Mouse (Mus musculus) forebrain, embryonic 13.5 days (tissue): ENCODE measurements around the gene Chd1. TPM values are rescaled to one million over a fixed set of nuclear protein-coding genes. Genes with fewer than 3 reads are reported as not detected.

Experiments used
- ATAC-seq: fragments of 200-750 bp; cut with Nextera tagmentation; 2 replicates; pipeline ENCODE4 v1.8.0; 2017
- H3K27ac ChIP-seq: fragments of 300-500 bp; sonication (generic); 2 replicates; pipeline ENCODE4 v1.5.1; 2015; ENCODE audit warnings: inconsistent platforms, mild to moderate bottlenecking, moderate library complexity
- H3K27me3 ChIP-seq: fragments of 300-500 bp; sonication (generic); 2 replicates; pipeline ENCODE4 v1.6.1; 2015; ENCODE audit warnings: mild to moderate bottlenecking, inconsistent platforms
- H3K36me3 ChIP-seq: fragments of 300-500 bp; sonication (generic); 2 replicates; pipeline ENCODE4 v1.6.1; 2015; ENCODE audit warnings: mild to moderate bottlenecking, inconsistent platforms; ENCODE audit not compliant: poor library complexity, severe bottlenecking
- H3K4me1 ChIP-seq: fragments of 300-500 bp; sonication (generic); 2 replicates; pipeline ENCODE4 v1.6.1; 2015; ENCODE audit warnings: inconsistent platforms
- H3K4me2 ChIP-seq: fragments of 300-500 bp; sonication (generic); 2 replicates; pipeline ENCODE4 v1.6.1; 2015; ENCODE audit warnings: inconsistent platforms, mild to moderate bottlenecking, moderate library complexity
- H3K4me3 ChIP-seq: fragments of 300-500 bp; sonication (generic); 2 replicates; pipeline ENCODE4 v1.5.1; 2015; ENCODE audit warnings: mild to moderate bottlenecking, inconsistent platforms
- H3K9ac ChIP-seq: fragments of 300-500 bp; sonication (generic); 2 replicates; pipeline ENCODE4 v1.6.1; 2015; ENCODE audit warnings: mild to moderate bottlenecking, inconsistent platforms
- H3K9me3 ChIP-seq: fragments of 300-500 bp; sonication (generic); replicated peaks from 2 replicates; pipeline ENCODE4 v1.6.1; 2016; ENCODE audit warnings: inconsistent platforms
- WGBS: fragments of 180-500 bp; shearing (Covaris S2); methylation state at CpG from one replicate; pipeline ENCODE4 v1.1.7; 2015; 5-methylcytosine and 5-hydroxymethylcytosine counted together
- polyA plus RNA-seq: library from polyadenylated mRNA; unstranded; fragments of >200 nt; fragmentation: Nextera tagmentation; extraction: Ambion mirVana; gene quantifications from 2 replicates; pipeline ENCODE4 v1.2.1, GENCODE M21; 2015

Gene Chd1
- polyA plus RNA-seq, 1 experiment from 2014 or later, result 28.1 TPM

GRCm38 (mm10) chr17:15799195-15799793 is 94.5 kb downstream of the Chd1 start:
- no peaks in the 10 kb centered on the region for H3K9me3 ChIP-seq
- no peak overlapping the region for H3K4me3 ChIP-seq
- WGBS, result 71% methylated on average over 3 of the region's 3 CpGs
- peaks cover 4% of the 10 kb centered on the region; the same call in 1 of the 2 replicates for H3K36me3 ChIP-seq
- H3K4me1 ChIP-seq, result no peaks in the 10 kb centered on the region
- no peak for ATAC-seq
- no peaks in the 10 kb centered on the region for H3K27me3 ChIP-seq
- no peak overlapping the region for H3K4me2 ChIP-seq
- no peak overlapping the region for H3K9ac ChIP-seq
- H3K27ac ChIP-seq, result no peak overlapping the region

GRCm38 (mm10) chr17:15804008-15804812 is 99.4 kb downstream of the Chd1 start:
- peak; percentile 72 for ATAC-seq
- Histone ChIP-seq H3K27me3 (no peaks in the 10 kb centered on the region), H3K9ac (no peak overlapping the region), H3K36me3 (peaks cover 22% of the 10 kb centered on the region), H3K27ac (no peak overlapping the region), H3K4me2 (no peak overlapping the region), H3K9me3 (no peaks in the 10 kb centered on the region), H3K4me1 (peaks cover 16% of the 10 kb centered on the region), H3K4me3 (no peak overlapping the region)
- WGBS, result 54% methylated on average over 15 of the region's 15 CpGs

GRCm38 (mm10) chr17:15807295-15807984 is 102.7 kb downstream of the Chd1 start:
- no peak overlapping the region for H3K4me2 ChIP-seq
- H3K27me3 ChIP-seq, result no peaks in the 10 kb centered on the region
- ATAC-seq, result 0 out of 2 replicates have a peak, but pooled peaks have one; percentile 8
- peaks cover 35% of the 10 kb centered on the region for H3K4me1 ChIP-seq
- WGBS, result 90% methylated on average over 23 of the region's 23 CpGs
- H3K36me3 ChIP-seq, result peaks cover 21% of the 10 kb centered on the region
- no peak overlapping the region for H3K9ac ChIP-seq
- no peaks in the 10 kb centered on the region for H3K9me3 ChIP-seq
- no peak overlapping the region for H3K27ac ChIP-seq
- no peak overlapping the region for H3K4me3 ChIP-seq

GRCm38 (mm10) chr17:15808015-15808414 is 103.2 kb downstream of the Chd1 start:
- Histone ChIP-seq H3K9ac (no peak overlapping the region), H3K4me1 (peaks cover 38% of the 10 kb centered on the region), H3K27ac (no peak overlapping the region; the same call in 1 of the 2 replicates), H3K9me3 (no peaks in the 10 kb centered on the region), H3K36me3 (peaks cover 23% of the 10 kb centered on the region), H3K27me3 (no peaks in the 10 kb centered on the region), H3K4me2 (no peak overlapping the region), H3K4me3 (no peak overlapping the region)
- ATAC-seq, result no peak
- WGBS, result 44% methylated on average over 4 of the region's 4 CpGs

GRCm38 (mm10) chr17:15808468-15809374 is 104.0 kb downstream of the Chd1 start:
- Histone ChIP-seq H3K4me1 (peaks cover 39% of the 10 kb centered on the region), H3K9ac (peak overlapping the region; percentile 27; the same call in 1 of the 2 replicates), H3K27ac (no peak overlapping the region; the same call in 1 of the 2 replicates), H3K4me2 (no peak overlapping the region), H3K4me3 (no peak overlapping the region), H3K9me3 (no peaks in the 10 kb centered on the region), H3K27me3 (no peaks in the 10 kb centered on the region), H3K36me3 (peaks cover 23% of the 10 kb centered on the region)
- WGBS, result 17% methylated on average over 10 of the region's 10 CpGs
- no peak for ATAC-seq

GRCm38 (mm10) chr17:15809949-15810348 is 105.2 kb downstream of the Chd1 start:
- Histone ChIP-seq H3K27ac (no peak overlapping the region), H3K4me3 (no peak overlapping the region), H3K9ac (no peak overlapping the region), H3K9me3 (no peaks in the 10 kb centered on the region), H3K36me3 (peaks cover 27% of the 10 kb centered on the region), H3K4me2 (no peak overlapping the region), H3K4me1 (peaks cover 51% of the 10 kb centered on the region), H3K27me3 (no peaks in the 10 kb centered on the region)
- no peak for ATAC-seq
- WGBS, result 70% methylated on average over 2 of the region's 2 CpGs

- no peak overlapping the region for H3K27ac ChIP-seq
Observed at GRCm38 (mm10) chr17:15812136-15812778, 107.5 kb downstream of the Chd1 start.

GRCm38 (mm10) chr17:15813658-15814212 is 109.0 kb downstream of the Chd1 start:
- no peak overlapping the region for H3K4me2 ChIP-seq
- peaks cover 52% of the 10 kb centered on the region for H3K4me1 ChIP-seq
- ATAC-seq, result no peak
- no peaks in the 10 kb centered on the region for H3K9me3 ChIP-seq
- H3K36me3 ChIP-seq, result peaks cover 33% of the 10 kb centered on the region
- no peaks in the 10 kb centered on the region for H3K27me3 ChIP-seq
- H3K27ac ChIP-seq, result no peak overlapping the region
- H3K4me3 ChIP-seq, result no peak overlapping the region
- WGBS, result 77% methylated on average over 3 of the region's 3 CpGs
- H3K9ac ChIP-seq, result 0 out of 2 replicates have a peak overlapping the region, but pooled peaks have one; percentile 16

More at GRCm38 (mm10) chr17:15812136-15812778, 107.5 kb downstream of the Chd1 start:
- Histone ChIP-seq H3K36me3 (peaks cover 28% of the 10 kb centered on the region), H3K9ac (no peak overlapping the region), H3K4me3 (no peak overlapping the region), H3K4me2 (no peak overlapping the region), H3K9me3 (no peaks in the 10 kb centered on the region), H3K27me3 (no peaks in the 10 kb centered on the region), H3K4me1 (peaks cover 58% of the 10 kb centered on the region)
- ATAC-seq, result no peak; the same call in 1 of the 2 replicates
- 82% methylated on average over 13 of the region's 13 CpGs for WGBS

GRCm38 (mm10) chr17:15815312-15816018 is 110.7 kb downstream of the Chd1 start:
- no peak for ATAC-seq
- no peak overlapping the region for H3K9ac ChIP-seq
- no peaks in the 10 kb centered on the region for H3K27me3 ChIP-seq
- peaks cover 42% of the 10 kb centered on the region for H3K36me3 ChIP-seq
- H3K4me1 ChIP-seq, result peaks cover 48% of the 10 kb centered on the region
- H3K9me3 ChIP-seq, result no peaks in the 10 kb centered on the region
- no peak overlapping the region for H3K4me3 ChIP-seq
- no peak overlapping the region for H3K4me2 ChIP-seq
- 90% methylated on average over 10 of the region's 10 CpGs for WGBS
- no peak overlapping the region for H3K27ac ChIP-seq

- Histone ChIP-seq H3K9me3 (no peaks in the 10 kb centered on the region), H3K36me3 (peaks cover 47% of the 10 kb centered on the region), H3K4me1 (peaks cover 46% of the 10 kb centered on the region), H3K27me3 (no peaks in the 10 kb centered on the region), H3K27ac (no peak overlapping the region), H3K4me3 (no peak overlapping the region), H3K4me2 (no peak overlapping the region), H3K9ac (no peak overlapping the region)
- WGBS, result 89% methylated on average over 10 of the region's 11 CpGs
- ATAC-seq, result no peak
Observed at GRCm38 (mm10) chr17:15816379-15817095, 111.8 kb downstream of the Chd1 start.
